Mouse (Mus musculus): ENCODE measurements around the gene Npcd.
A peak's percentile ranks its signal among the peaks of the same experiment; 100 is the strongest.

The Npcd gene

DNA sequence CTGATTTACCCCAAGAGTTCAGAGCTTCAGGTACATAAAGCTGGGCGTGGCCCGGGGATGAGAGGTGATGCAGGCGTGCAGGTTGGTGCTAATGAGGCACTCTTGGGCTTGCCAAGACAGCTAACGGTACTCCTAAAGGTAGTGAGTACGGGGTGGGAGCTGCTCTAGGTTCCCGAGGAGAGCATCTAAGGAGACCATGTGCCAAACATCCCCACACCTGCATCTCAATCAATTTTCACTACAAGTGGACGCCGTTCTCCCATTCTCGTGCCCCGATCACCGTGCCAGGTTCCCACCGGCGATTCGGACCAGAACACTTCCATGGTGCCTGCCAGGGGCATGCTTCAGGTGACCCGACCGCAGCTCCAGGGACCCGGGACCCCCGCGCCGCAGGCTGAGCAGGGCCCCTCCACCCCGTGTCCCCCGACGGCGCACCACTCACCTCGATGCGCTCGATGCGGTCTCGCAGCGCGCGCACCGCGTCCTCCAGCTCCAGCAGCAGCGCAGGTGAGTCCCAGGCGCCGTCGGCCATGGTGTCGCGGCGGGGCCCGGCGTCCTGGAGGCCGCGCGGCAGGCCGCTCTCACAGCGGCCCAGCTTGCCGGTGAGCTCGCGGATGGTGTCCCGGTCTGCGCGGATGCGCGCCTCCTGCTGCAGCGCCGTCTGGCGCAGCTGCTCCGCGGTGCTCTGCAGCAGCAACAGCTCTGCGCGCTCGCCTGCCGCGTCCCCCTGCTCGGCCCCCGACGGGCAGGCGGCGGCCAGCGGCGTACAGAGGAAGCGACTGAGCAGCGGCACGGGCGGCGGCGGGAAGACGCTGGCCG, 30.3 kb downstream of the Npcd start:
- DNase-seq (ENCODE audit: low spot score) = no peak

DNA sequence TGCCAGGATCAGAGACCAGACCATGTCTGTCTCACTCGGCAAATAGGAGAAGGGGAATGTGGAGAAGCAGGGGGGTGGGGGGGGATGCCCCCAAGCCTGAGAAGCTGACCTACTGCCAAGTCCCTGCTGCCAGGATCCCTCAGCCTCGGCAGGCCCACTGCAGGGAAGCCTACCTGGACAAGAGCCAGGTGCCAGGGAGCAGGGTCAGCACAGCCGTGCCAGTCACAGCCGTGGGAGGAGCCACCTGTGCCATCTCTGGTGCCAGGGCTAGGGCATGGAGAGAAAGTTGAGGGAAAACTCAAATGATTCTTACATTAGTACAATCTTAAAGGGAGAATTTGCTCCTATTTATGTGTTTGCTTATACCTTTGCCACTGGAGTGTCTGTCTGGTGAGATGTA, 31.7 kb downstream of the Npcd start:
- no peak for DNase-seq (ENCODE audit: low spot score)

DNA sequence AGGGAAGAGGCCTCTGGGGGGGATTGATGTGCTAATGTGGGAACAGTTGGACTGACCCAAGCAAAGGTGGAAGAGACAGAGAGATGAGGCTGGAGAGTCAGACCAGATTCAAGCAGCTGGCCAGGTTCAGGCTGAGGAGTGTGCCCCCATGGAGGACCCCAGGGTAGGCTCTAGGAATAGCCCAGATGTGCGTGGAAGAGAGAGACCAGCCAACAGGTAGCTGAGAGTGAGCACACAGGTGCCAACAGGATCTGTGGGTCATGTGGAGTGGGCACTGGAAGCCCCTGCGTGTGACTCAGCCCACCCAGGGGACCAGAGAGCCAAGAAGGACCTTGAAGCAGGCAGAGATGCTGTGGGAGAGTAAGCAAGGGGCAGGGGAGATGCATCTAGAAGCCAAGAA, 32.4 kb downstream of the Npcd start:
- no peak for DNase-seq (ENCODE audit: low spot score)

DNA sequence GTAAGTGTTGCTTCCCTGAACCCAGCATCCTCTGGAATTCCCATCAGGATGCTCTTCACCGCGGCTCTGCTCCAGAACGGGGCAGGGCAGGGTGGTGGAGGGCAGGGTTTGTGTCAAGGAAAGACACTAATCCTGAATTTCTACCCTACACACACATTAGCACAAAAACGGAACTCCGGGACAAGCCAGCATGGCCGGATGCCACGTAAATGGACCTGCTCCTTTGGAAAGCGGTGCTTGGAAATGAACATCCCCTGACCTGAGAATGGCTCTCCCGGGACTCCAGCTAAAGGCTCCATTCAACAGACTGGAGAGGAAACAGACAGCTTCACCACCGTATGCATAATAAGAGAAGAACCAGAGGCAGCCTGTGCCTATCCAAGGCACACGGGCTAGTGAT, 33.3 kb downstream of the Npcd start:
- DNase-seq (ENCODE audit: low spot score) = no peak

DNA sequence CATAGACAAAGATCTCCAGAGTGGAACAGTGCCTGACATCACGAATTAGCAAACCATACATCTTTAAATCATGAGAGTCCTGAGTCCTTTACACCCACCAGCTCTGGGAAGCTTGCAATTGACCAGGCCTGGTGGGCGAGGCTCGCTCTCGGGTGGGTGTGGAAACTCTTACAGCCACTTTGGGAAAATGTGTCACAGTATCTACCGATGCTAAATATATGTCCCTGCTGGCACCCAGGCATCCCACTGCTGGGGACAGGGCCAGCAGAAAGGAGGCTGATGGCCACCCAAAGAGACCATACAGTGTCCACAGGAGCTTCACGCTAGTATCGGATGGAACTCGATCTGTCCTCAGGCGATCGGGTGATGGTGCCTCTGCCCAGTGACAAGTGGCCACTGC, 35.4 kb downstream of the Npcd start:
- no peak for DNase-seq (ENCODE audit: low spot score)

DNA sequence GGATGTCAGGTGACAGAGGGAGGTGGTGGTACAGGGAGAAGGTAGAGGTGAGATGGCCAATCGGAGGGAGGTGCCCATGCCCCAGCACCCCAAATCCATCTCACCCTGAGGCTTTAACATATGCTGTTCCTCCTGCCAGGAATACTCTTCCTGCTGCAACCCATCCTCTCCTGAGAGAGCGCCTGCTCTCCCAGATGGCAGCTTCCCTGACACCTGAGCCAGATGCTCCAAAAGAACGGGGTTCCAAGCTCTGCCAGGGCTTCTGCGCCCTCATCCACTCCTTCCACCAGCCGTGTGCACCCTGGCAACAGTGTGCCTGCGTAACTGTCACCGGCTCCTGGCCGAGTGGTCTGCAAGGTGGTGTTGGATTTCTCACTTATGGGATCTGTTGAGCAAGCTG, 36.4 kb downstream of the Npcd start:
- no peak for DNase-seq (ENCODE audit: low spot score)

DNA sequence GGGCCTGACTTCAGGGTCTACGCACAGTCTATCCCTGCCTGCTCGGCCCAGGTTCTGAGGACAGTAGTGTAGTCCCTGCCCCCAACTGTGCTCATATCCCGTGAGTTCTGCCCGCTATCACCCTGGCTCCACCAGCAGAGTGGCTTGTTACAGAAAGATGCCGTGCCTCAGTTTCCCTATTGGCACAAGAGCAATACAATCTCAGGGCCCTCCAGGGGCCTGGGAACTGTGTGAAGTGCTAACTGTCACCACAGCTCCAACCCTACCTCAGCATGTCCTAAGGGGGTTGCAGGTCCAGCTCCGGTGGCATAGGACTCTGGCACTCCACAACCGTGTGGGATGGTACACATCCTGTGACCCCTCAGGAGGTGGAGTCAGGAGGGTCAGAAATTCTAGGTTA, 36.9 kb downstream of the Npcd start:
- DNase-seq (ENCODE audit: low spot score) = no peak

DNA sequence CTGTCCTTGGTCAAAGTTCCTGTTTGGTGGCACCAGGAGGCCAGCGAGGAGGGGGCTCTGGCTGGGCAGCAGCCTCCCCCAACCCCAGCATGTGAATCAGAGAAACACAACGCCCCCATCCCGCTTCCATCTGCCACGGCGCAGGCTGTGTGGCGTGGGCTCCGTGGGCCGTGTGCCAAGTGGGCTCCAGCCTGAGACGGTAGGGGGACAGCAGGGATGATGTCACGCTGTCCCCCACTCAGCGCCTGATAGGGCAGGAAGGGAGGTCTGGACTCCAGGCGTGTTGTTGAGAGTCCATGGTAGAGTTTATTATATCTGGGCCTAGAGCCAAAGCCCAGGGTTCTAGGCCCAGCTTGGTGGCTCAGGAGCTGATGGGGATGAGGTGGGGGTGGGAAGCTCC, 37.8 kb downstream of the Npcd start:
- peak; percentile 78 for DNase-seq (ENCODE audit: low spot score)

DNA sequence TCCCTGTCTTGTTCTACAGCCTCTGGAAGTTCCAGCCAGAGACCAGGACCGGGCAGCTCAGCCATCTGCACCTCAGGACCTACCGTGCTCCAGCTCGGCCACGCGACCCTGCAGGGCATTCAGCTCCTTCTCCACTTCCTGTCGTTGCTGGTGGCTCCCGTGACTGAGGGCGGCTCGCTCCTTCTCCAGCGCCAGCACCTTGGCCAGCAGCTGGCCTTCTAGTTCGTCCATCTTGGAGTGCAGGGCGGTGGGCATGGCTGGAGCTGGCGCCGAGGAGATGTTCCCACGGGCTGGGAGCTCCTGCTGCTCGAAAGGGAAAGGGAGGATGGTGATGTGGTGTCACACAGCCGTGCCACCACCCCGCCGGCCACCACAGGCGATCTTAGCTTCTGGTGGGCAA, 39.9 kb downstream of the Npcd start:
- no peak for DNase-seq (ENCODE audit: low spot score)

DNA sequence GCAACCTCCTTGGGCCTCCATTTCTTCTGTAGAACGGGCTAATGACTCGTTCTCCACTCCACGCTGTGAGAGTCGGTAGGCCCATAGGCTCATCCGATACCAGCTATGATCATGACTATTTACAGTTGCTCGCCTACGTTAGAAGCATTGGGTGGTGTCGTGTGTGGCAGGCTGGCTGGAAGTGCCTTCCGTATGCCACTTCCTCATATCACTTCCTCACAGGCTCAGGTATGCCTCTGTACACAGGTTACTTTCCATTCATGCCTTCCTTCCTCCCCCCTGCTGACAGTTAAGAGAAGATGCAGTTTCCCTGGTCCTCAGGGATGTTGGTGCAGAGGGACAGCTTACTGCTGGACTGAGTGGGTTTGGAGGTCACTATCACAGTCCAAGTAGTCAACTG, 41.0 kb downstream of the Npcd start:
- no peak for DNase-seq (ENCODE audit: low spot score)

DNA sequence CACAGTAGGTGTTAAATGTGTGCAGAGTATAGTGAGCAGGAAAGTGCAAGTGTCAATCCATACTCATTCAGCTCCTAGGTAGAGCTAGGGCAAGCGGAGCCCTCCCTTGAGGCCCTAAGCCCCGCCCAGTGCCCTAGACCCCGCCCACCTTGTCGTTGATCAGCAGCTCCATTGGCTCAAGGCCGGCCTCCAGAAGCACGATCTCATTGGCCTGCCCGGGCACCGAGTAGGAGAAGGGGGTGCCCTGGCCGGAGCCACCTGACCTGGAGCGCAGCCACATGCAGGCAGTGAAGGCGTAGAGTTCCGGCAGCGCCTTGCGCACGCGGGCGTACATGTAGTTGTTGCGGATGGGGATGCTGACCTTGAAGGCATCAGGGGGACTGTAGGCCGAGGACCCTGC, 41.6 kb downstream of the Npcd start:
- DNase-seq (ENCODE audit: low spot score) = no peak

DNA sequence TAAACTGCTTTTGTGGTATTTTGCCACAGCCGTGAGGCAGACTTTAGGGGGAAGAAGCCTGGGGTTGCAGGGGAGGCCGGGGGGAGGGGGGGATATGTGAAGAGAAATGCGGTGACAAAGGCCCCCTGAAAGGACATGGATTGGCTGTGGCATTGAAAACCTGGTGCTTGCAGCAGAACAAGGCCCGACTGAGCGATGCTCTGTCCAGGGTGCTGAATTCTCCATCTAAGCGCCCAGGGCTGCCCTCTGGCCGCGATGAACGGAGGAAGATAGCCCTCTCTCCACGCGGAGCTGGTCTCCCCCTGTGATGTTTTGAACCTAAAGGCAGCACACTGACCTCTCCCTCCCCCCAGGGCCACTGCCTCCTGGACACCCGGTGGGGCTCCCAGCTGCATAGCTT, 42.5 kb downstream of the Npcd start:
- DNase-seq (ENCODE audit: low spot score) = no peak

DNA sequence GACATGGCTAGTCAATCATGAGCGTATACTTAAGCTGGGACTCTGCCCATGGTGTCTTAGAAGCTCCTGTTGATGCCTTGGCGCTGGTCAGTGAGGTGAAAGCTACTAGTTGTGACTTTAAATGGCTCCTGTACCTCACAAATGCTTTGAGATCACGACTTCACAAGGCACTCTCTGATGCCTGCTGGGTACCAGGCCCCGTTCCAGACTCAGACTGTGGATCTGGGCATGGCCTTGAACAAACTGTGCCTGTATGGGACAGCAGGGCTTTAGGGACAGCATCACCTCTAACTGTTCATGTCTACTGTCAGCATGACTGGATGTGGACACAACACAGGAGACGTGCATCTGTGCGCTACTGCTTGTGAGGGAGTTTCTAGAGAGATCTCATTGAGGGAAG, 43.1 kb downstream of the Npcd start:
- no peak for DNase-seq (ENCODE audit: low spot score)

DNA sequence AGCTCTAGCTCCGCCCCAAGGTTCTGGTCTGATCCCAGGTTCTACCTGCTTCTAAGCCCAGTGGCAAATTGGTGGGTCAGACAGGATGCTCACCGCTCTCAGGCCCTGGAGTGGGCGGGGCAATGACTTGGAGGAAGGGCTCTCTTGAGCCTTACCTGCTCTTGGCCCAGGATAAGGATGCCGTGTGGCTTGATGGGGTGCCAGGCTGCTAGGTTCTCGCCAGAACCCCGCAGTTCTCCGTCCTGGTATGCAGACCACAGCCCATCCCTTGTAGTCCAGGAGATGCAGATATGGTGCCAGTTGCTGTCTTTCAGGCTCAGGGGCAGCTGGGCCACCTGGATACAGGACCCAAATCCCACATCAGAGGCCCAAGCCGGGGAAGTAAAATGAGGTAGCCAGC, 43.9 kb downstream of the Npcd start:
- DNase-seq (ENCODE audit: low spot score) = no peak

DNA sequence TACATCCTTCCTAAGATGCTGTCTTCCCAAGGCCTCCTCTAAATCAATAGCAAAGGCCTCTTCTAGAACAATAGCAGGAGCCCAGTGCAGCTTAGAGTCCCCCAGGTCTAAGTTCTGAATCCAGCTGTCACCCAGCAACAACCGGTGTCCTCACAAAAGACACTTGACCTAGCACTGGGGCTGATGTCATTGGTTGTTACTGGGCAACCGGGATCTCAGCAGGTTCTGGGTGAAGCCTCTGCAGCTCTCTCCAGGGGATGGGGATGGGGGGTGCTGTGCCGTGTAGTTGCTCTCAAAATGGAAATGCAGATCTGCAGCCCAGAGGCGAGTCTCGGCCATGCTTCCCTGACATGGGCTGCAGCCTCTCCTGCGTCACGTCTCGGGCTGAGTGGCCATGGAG, 46.2 kb downstream of the Npcd start:
- DNase-seq (ENCODE audit: low spot score) = no peak

DNA sequence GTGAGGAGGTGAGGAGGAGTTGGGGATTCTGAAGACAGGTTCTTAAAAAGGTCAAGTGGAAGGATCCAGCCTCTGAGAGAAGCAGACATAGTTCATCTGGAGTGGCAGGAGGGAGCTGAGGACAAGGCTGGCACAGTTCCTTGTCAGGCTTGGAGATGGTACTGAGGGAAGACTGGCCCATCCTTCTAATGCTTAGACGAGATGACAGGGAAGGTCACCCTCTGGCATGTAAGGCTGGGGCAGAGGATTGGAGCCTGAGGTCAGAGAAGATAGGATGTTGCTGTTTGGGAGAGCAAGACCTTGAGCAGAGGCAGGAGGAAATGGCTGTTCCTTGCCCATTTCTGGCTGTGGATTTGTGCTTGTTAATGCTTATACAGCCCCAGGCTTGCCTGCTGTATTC, 49.0 kb downstream of the Npcd start:
- no peak for DNase-seq (ENCODE audit: low spot score)

DNA sequence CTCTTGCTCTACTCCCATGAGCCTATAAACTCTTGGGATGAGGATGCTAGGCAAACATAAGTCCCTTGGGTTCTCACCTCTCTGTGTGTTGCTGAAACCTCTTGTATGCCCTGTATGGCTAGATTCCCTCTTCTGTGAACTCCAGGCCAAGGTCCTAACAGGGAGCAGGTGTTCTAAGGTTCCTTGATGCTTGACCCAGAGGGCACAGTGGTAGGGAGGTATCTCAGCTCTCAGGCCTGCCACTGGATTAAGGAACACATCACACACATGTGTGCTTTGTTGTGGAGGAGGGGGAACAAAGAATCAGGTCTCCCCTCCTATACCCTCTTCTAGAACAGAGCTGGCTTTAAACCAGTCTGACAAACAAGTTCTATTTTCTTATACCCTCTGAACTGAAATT, 56.3 kb downstream of the Npcd start, which contains the start of gene Dnal4:
Gene Dnal4 (minus strand): TSS at position 101 of the 400 bp plus-strand sequence.
- no peak for DNase-seq (ENCODE audit: low spot score)

DNA sequence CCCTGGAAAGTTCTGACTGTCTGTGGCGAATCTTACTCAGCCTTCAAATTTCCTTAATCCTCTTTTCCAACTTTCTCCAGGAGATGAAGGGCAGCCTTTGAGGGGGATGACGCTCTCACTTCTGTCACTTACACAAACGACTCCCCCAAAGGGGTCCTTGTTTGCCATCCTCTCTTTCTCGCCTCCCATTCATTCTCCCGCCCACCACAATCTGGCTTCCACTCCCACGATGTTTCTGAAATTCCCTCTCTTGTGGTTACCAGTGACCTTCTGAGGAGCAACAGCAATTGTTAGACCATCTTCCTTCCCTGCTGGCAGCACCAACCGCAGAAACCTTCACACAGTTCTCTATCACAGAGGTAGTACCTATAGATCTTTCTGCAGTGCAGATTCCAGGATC, 58.4 kb downstream of the Npcd start:
- no peak for DNase-seq (ENCODE audit: low spot score)

DNA sequence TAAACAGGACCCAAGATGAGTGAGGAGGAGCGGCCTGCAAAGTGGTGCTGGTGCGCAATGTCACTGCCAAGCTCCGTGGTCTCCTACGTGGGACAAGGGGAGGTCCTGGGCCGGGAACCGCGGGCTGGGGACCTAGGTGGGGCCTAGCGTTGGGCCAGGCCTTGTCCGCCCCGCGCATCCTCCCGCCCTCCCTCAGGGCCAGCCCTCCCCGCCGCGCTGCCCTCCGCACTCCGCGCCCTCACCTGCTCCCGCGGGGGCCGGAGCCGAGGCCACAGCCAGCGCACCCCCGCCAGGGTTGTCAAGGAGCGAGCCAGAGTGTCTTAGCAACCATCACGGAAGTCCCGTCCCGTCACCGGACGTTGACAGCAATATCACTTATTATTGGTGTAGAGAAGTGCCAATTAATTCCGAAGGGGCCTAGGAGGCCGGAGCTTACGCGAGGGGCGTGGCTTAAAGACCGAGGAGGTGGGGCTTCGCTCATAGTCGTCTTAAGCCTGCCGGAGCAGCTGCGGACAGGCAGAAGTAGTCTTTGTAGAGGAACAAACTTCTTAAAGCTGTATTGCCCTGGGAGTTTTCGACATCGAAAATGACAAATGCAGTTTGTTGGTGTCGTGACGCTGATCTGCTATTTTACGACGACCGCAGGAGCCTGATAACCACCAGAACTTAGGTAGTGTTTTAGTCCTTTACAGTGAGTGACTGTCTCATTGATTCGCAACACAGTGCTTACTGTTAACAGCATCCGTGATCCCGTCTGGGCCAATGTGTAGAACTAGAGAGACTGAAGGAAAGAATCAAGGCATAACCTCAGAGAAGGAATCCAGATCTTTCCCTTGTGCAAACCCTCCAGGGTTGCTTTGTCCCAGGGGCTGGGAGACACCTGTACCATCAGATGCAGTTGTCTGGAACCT, 59.7 kb downstream of the Npcd start:
- peak; percentile 96 for DNase-seq (ENCODE audit: low spot score)

DNA sequence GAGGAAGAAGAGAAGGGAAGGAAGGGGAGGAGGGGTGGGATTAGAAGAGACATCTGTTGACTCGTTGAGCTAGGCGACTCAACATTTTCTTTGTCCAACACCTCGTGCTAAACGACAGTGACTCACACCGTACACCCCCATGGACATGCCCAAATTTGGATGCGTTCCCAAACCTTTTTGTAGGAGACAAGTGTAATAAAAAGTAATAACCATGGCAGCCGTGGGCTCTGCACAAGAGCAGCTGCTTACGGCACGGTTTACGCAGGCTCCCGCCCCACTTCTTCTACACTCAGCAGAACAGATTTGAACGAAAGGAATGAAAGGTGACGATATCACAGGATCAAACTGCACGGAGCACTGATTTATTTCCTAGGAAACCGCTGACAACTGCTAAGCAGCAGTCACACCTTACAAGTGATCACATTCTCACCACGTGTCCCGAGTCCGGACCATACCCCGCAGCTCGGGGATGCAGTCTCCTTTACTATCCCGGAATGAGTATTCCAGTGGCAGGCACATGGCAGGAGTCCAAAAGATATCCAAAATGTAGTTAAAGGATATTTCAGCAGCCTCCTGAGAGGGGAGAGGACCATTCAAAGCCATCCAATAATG, 63.3 kb downstream of the Npcd start:
- DNase-seq (ENCODE audit: low spot score) = no peak

DNA sequence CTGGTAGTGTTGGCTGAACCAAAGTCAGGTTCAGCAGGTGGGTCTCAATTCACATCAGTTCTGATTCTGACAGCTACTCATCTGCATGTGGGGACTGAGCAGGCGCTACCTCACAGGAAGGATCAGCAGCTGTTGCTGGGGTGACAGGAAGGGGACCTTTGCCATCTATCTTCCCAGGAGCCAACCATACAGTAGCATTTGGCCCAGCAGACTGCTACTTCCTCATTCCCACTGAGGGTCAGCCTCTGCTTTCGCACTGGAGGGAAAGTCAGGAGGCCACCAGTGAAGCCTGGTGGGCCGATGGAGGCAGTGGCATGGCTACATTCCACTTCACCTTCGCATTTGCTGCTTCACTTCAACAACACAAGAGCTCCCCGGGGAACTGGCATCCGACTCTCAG, 65.7 kb downstream of the Npcd start:
- no peak for DNase-seq (ENCODE audit: low spot score)

DNA sequence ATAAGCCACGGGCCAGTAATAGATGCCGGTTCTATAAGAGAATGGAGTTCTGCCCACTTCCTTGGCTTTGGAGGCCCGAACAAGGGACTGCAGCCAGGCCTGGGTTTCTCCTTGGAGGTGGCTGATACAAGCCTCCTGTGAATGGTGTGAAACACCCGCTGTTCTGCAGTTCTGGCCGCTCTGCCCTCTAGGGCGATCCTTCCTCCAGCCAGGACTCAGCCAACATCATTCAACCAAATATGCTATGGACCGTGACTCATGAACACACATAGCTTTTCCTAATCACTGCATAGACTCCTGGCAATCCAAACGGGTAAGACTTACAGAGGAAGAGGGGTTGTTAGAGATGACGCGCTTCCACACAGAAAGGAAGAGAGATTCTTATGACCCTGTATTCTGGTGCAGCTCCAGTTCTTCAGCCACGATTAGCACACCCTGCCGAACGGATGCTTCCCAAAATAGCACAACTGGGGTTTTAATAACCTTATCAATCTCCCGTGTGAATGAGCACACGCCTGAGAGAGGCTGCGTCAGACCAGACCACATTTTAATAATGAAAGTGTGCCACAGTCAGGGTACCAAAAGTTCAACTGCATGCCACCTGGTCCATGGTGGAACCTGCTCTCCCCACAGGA, 66.6 kb downstream of the Npcd start:
- no peak for DNase-seq (ENCODE audit: low spot score)
